Mouse (Mus musculus) testis, postnatal 14 days (tissue): ENCODE measurements around the gene Prpf4.

Experiments used
- DNase-seq: peaks from one replicate; pipeline ENCODE4 v3.0.0; 2021; ENCODE audit warnings: low spot score

The Prpf4 gene

DNA sequence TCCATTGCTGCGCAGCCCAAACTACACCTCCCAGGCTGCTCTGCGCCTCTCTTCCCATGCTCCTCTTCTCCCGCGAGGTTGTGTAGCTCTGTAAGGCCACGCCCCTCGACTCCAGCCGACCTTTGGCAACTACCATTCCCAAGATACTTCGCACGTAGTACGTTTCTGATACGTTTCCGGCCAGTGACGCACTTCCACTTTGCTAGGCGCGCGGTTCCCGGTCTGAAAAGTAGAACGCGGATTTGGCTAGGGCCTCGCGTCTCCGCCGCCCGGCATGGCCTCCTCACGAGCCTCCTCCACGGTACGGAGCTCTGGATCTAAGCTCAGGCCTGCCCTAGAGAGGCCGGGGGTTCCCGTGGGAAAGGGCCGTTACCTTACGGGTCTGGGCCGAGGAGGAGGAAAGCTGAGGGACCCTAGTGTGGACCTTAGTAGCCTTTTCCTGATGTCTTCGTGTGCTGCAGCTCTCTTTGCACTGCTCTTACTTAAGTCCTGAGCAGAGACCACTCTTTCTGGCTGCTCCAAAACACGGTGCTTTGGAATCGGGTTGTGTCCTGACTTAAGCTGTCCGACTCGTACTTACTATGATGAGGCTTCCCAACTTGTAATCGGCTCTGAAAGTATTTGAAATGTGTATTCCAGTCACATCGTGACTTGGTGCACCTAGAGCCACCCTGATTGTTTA lies at the start of gene Prpf4, which contains the start of gene Cdc26:
Gene Prpf4 (plus strand): TSS at position 197 of the 682 bp plus-strand sequence.
Gene Cdc26 (minus strand): TSS at position 42 of the 682 bp plus-strand sequence.
- peak; percentile 98 for DNase-seq

DNA sequence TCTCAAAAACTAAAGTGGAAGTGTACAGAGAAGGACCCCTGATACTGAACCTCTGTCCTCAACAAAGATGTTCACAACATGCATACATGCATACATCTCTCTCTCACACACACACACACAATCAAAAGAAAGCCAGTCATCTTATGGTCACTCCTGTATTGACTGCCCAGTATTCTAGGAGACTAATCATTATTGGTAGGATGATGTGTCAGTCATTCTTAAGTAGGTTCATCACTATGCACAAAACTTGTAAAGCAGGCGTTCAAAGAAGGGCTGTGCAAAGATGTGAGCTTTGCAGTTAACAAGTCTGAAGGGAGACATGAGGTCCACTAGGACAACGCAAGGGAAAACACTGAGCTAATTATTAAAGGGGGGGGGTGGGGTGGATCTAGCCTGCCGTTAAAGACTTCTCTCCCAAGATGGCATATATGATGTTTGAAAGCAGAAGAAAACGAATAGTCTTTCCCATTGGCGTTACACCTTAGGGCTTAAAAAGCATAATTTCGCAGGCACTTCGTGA lies 49.3 kb upstream of the Prpf4 start:
- DNase-seq = no peak

DNA sequence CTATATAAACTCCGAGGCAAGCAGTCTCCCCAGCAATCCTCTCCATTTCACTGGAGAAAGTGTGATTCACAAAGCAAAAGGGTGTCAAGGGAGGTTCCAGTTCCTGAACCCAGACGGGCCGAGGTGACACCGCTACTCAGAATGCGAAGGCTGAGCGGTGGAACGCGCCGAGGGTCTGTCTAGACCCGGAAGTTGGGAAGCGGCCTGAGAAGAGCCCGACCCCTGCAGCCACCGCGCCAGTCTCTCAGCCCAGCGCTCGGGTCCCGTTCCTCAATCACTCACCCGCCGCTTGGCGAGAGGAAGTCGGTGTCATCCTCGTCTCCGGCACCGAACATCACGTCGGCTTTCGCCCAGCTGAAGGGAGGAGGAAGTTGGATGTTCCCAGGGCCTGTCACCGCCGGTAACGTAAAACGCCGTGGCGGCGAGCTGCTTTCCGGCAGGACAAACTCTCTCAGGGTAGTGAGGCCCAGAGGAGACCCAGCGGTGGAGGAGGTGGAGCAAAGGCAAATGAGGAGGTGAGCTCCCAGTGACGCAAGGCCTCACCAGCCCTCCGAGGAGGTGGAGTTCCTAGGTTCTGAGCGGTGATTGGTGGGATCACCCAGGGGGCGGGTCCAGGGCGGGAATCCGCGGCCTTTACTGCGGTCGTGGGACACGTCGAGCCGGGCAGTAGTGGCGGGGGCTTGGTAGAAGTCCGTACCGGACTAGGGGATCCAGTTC lies 48.4 kb upstream of the Prpf4 start, which contains the start of the genes Fkbp15 and Slc31a1:
Gene Fkbp15 (minus strand): TSS at position 461 of the 717 bp plus-strand sequence.
Gene Slc31a1 (plus strand): TSS at position 640 of the 717 bp plus-strand sequence.
- peak; percentile 99 for DNase-seq

DNA sequence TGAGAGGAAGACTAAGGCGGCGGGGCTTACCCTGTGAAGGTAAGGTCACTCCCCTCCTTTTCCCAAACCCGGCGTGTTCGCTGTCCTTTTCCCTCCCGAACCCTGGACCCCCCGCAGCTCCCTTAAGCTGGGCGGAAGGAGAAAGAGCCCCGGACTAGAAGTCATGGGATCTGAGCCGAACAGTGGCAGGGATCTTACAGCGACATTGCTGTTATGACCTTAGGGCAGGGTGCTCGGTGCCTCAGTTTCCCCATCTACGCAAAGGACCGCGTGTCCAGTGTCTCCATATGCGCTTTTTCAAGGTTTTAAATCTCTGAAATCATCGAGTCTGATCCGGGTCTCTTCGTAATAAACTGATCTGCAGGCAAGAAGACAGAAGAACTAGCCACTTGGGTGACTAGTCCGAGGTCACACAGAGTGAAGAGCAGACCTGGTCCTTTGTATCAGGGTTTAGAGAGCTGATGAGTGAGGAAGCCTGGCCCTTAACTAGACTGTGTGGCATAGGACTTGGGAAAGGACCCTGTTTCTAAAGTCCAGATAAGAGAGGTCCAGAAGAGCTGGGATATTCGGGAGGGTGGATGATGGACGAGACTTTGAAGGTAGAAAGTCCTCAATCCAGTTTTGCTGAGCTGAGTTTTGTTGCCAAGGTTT lies 47.7 kb upstream of the Prpf4 start:
- no peak for DNase-seq

DNA sequence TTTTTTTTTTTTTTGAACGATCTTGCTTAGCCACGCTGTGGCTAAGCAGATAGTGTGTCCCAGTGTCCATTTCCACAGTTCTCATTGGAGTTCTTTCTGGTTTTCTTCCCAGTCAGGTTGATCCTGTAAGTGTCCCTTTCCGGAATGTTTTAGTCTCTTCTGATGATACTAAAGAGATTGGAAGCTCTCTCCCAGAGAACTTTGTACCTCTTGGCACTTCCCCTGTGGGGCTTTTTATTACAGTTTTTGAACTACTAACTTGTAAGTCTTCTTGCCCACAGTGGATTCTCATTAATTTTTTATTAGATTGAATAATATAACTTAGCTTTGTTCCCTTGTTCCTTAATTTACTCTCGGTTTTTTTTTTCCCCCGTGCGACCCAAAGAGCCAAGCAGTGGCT lies 47.0 kb upstream of the Prpf4 start:
- DNase-seq = no peak

DNA sequence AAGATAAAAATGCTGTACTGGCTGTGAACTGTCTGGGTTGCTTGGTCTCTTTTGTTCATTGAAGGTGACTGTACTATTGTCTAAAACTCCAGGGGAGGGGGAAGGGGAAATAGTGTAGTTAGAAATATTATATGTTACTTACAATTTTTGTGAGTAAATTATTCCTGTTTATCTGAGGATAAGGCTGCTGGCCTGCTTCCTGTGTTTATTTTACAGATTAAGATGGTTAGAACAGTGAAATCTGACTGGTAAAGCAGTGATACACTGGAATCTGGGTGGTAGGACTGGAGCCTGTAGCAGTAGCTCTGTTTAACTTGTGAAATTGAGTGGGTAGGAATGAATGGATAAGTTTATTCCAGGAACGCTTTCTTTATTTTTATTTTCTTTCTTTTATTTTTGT lies 46.6 kb upstream of the Prpf4 start:
- no peak for DNase-seq

DNA sequence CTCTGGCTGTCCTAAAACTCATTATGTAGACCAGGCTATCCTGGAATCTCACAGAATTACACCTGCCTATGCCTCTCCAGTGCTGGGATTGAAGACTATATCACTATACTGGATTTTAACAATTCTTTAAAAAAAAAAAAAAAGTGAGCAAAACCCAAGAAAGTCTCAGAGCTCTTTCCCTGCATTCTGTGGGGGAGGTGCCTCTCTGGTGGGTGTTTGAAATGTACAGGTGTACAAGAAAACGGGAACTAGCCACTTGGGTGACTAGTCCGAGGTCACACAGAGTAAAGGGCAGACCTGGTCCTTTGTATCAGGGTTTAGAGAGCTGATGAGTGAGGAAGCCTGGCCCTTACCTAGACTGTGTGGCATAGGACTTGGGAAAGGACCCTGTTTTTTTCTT lies 46.2 kb upstream of the Prpf4 start:
- no peak for DNase-seq

DNA sequence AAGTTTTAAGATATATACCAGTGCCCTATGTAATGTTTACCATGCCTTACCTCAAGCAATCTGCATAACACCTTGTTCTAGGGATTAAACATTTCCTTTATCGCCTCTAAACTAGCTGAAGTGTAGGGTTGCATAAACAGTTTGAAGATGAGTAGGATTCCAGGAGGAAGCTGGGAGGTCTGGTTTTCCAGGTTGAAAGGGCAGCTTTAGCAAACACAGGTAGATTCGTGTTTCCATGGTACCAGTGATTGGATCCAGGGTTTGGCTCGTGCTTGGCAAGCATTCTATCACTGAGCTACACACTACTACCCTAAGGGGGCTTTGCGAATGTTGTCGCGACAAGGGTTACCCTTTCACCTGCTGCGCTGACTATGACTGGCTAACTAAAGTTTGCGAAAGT lies 44.3 kb upstream of the Prpf4 start:
- no peak for DNase-seq

DNA sequence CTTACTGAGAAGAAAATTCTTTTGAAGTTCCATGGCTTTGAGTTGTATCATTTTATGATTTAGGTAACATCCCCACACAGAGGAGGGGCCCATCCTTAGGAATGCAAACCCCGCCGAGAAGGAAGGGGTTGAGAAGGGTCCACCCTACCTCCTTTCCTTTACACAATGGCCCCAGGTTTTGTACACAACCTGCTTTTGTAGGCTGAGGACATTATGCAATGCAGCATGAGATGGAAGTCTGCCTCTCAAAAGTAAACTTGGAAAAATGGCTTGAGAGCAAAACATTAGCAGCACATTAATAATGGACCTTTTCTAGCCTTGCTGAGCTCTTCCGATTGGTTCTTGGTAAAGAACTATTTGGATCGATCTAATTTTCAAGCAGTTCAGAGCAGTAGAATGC lies 42.3 kb upstream of the Prpf4 start:
- no peak for DNase-seq

DNA sequence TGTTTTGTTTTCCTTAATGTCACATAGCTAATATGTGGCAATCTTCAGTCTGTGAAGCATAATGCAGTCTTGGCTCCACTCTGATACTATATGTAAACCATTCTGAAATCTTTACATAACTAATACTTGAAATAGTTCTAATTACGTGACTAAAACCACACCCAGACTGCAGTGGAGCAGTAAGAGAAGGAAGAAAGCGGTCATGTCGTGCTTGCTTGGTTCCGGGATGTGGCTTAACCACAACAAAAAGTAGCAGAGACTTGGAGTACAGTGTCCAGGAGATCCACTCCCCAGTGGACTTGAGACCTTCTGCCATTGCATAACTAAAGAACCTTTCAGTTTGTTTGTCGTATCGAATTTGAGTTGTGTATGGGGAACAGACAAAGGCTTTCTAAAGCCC lies 41.0 kb upstream of the Prpf4 start:
- DNase-seq = no peak

DNA sequence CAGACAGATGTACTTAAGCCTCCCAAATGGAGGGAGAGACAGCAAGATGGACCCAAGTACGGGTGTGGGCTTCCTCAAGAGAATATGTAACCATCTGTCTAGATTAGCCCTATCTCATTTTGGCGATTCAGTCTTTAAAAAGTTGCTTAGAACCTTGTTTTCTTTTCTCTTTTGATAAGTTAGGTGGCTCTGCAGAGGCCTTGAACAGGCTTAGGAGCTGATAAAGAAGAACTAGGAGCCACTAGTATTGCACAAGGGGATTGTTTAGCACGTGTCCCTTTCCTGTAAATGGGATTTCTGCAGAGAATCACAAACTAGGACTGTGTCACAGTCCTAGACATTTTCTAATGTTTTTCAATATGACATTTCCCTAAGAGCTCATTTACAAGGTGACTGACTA lies 39.5 kb upstream of the Prpf4 start:
- no peak for DNase-seq

DNA sequence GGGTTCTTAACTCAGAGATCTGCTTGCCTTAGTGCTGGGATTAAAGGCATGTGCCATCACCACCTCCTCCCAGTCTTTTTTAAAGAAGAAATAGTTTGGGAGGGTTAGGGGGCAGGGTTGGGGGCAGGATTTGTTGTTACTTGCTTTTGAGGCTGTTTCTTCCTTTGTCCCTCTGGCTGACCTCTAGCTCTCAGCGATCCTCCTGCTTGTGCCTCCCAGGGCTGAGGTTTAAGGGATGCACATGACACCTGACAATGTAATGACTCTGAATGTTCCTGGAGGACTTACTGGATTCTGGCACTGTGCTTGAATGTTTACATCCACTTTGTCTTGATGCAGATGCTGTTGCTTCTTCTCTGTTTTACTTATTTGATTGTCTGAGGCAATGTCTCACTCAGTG lies 36.2 kb upstream of the Prpf4 start:
- DNase-seq = no peak

DNA sequence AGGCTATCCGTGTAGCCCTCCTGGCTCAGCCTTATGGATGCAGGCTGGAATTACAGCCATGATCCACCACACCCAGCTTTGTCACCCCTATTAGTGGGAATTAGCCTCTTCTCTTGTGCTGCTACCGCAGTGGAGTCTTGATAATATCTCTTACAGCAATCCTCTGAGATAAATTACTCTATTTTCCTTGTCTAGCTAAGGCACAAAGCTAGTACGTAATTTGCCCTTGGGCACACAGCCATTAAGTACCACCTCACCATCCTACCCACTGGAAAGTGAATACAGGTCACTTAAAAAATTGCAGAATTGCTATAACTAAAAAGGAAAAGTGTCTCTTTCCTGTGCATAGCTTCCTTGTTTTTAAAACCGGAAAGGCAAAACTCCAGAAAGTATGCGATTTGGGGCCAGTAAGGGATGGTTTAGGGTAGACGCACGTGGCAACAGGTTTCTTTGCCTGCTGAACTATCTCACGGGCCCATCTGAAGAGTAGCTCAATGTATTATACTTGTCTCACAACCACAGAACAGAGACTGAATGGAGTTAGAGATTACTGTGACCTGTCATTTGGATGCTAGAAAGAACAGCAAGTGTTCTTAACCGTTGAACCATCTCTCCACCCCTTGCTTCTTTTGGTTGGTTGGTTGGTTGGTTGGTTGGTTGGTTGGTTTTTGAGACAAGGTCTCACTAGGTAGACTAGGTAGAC lies 35.6 kb upstream of the Prpf4 start:
- DNase-seq = no peak

DNA sequence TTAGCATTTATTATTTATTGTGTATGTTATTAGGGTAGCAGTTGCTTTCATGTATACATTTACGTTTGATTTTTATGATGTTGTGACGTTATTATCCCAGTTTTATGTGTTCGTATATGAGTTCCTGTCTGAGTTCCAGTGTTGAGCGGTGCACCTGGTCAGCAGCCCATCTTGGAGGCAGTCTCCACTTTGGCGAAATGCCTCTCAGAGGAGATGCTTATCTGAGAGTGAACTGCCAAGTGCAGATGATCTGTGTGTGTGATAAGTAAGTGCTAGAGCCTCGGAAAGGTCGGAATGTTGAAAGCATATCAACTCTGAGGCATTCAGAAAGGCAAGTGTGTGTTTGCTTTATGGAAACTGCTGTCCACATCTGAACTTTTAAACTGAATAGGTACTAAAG lies 34.9 kb upstream of the Prpf4 start:
- DNase-seq = no peak

DNA sequence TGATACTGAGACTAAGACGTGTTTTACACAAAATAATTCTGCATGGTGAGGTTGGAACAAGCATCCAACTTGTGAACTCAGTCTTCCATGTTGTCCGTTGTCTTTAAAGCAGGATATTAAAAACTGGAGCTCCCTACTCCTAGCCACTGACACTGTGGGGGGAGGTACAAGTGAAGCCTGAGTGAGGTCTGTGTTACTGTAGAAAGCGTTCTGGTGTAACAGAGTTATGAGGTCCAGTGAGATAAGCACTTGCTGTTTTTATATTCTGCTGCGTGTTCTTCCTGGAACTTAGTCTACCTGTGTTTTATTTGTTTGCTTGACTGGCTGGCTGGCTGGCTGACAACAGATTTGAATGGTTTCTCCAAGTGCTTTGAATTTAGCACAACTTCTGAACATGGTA lies 34.3 kb upstream of the Prpf4 start:
- DNase-seq = no peak

DNA sequence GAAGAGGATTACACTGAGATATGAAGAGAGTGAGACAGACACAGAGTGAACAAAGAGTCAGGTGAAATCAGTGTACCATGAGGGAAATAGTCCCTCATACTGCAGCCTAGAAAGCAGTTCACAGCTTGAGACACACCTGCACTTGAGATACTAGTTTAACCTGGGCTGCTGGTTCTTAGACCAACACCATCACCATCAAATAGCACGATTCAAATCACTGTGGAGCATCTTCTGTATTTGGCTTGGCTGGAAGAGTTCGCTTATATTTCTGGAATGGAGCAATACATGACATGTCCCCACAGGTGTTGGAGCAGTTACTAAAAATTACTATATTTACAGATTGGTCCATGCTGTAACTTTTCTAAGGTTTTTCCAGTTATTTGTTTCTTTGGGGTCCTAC lies 32.5 kb upstream of the Prpf4 start:
- DNase-seq = no peak

DNA sequence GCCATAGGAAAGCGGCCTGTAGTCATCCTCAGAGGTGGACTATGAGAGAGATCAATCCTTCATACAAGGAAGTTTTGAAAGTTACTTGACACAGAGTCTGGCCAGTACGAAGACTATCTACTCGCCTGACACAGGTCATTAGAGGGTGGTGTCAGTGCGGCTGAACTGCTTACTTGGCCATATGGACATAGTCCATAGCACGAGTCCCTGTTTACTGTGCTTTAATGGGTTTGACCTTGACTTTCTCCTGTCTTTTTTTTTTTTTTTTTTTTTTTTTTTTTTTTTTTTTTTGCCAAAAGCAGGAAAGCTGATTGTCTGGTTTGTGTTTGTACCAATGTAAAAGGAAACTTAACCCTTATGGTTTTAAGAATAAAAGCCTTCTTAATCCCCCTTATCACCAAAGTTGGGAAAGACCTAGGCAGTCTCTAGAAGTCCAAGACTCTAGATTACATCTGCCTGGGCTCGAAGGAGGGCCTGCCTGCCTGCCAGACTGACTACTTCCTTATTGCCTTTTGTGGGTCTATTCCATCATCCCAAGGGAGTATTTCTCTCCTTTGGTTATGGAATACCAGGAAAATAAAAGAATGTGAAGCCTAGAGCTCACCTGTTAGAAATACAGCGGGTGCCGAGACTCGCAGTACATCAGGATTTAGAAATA lies 28.7 kb upstream of the Prpf4 start:
- DNase-seq = peak; percentile 47

DNA sequence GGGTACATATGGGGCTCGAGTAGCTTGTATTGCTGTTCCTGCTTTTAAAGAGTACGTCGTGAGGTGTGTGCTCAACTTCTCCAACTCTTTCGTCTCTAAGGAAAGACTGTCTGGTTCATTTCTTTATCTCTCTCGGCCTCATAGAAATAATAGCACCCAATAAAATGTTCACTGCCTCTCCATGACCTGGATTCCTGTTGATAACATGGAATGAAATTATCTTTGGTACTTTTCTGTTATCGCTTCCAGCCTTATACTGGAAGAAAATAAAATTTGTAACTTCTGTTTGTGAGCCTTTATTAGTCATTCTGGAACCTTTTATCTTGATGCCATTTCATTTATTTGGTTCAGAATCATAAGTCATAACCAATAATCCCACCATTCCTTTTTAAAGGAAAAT lies 25.4 kb upstream of the Prpf4 start:
- DNase-seq = no peak

DNA sequence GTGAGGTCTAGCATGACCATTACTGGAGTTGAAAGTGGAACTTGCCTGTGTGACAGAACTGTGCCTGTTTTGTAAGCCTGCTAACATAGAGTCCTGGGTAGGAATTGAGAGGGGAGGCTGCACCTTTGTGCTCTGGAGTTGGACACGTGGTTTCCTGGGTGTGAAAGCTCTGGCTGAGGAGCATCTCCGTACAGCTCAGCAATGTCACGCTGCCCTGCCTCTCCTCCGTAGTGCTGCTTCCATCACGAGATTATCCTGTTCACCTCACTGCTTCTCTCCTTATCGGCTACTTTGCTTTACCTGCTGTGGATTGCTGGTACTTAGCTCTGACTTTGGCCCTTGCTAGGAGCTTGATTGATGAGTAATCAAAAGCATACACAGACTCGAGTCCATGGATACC lies 24.8 kb upstream of the Prpf4 start:
- no peak for DNase-seq

DNA sequence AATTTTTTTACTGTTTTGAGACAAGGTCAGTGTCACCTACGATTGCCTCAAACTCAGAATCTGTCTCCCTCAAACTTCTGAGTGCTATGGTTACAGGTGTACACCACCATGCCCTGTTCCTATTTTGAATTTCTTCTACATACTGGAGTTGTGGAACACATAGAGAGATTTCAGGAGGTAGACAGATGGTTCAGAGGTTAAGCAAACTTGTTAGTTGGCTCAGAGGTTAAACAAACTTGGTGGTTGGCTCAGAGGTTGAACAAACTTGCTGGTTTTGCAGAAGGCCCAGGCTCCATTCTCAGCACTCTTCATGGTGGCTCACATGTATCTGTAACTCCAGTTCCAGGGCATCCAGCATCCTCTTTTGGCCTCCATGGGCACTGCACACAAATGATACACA lies 24.4 kb upstream of the Prpf4 start:
- no peak for DNase-seq

DNA sequence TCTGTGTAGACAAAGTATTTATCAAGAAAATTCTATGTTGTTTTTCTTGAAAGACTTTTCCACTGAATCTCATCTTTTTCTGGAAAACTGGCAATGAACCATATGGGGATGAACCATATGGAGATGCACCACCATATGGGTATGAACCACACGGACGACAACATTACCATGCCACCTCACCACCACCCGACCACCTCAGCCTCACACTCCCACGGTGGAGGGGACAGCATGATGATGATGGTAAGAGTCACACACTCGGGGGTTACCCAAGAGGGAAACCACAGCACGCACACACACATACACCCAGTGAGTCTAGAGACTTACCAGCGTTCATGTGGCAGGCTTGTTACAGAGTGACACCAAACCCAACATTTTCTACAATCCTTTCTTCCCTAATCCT lies 23.2 kb upstream of the Prpf4 start:
- no peak for DNase-seq
